Mouse (Mus musculus) MEL (cell line): ENCODE results near the gene Cblc. TPM values are rescaled to one million over a fixed set of nuclear protein-coding genes. Genes with fewer than 3 reads are reported as not detected.

Experiments
- DNase-seq: peaks from one replicate; pipeline ENCODE4 v3.0.0; 2011; ENCODE audit warnings: low read depth, low spot score
- H3K27ac ChIP-seq: 2 replicates; pipeline ENCODE4 v1.5.1; 2012; ENCODE audit warnings: low read depth, mild to moderate bottlenecking, control low read depth, low read length, moderate library complexity; ENCODE audit not compliant: control insufficient read depth
- H3K27me3 ChIP-seq, 2 experiments: fragments of 150-350 bp in 1 of 2; sonication (generic) in 1 of 2; 2 replicates each; pipeline ENCODE4 v1.6.1; 2012; ENCODE audit warnings: low read length in 2 of 2, mild to moderate bottlenecking in 2 of 2, improper control_type of control experiment in 1 of 2, moderate library complexity in 1 of 2; ENCODE audit not compliant: insufficient read depth in 2 of 2, control insufficient read depth in 1 of 2
- H3K36me3 ChIP-seq, 2 experiments: 2 replicates each; pipeline ENCODE4 v1.6.1; 2012 to 2014; ENCODE audit warnings: low read length in 2 of 2, improper control_type of control experiment in 1 of 2, inconsistent platforms in 1 of 2, mild to moderate bottlenecking in 1 of 2; ENCODE audit not compliant: insufficient read depth in 2 of 2, control insufficient read depth in 1 of 2
- H3K4me1 ChIP-seq, 2 experiments: fragments of 150-350 bp in 1 of 2; sonication (generic) in 1 of 2; 2 replicates each; pipeline ENCODE4 v1.6.1; 2012; ENCODE audit warnings: low read length in 2 of 2, improper control_type of control experiment in 1 of 2, mild to moderate bottlenecking in 1 of 2; ENCODE audit not compliant: insufficient read depth in 2 of 2, control insufficient read depth in 1 of 2
- H3K4me3 ChIP-seq, 2 experiments: fragments of 150-350 bp in 1 of 2; sonication (generic) in 1 of 2; 2 replicates each; pipeline ENCODE4 v1.5.1; 2012; ENCODE audit warnings: low read depth in 2 of 2, low read length in 2 of 2, mild to moderate bottlenecking in 2 of 2, moderate library complexity in 2 of 2, control low read depth in 1 of 2, improper control_type of control experiment in 1 of 2; ENCODE audit not compliant: control insufficient read depth in 1 of 2, insufficient read depth in 1 of 2
- H3K79me2 ChIP-seq: 2 replicates; pipeline ENCODE4 v1.6.1; 2012; ENCODE audit warnings: mild to moderate bottlenecking, low read length, moderate library complexity; ENCODE audit not compliant: control insufficient read depth, poor library complexity, insufficient read depth
- H3K9ac ChIP-seq: 2 replicates; pipeline ENCODE4 v1.6.1; 2012; ENCODE audit warnings: low read depth, mild to moderate bottlenecking, control low read depth, low read length, moderate library complexity; ENCODE audit not compliant: control insufficient read depth, poor library complexity, severe bottlenecking
- H3K9me3 ChIP-seq: fragments of 150-350 bp; sonication (generic); replicated peaks from 2 replicates; pipeline ENCODE4 v1.6.1; 2012; ENCODE audit warnings: mild to moderate bottlenecking, low read length, improper control_type of control experiment, moderate library complexity; ENCODE audit not compliant: insufficient read depth
- CHD1 ChIP-seq: IDR thresholded peaks from 2 replicates; pipeline ENCODE4 v1.6.1; 2012; ENCODE audit warnings: low read depth, mild to moderate bottlenecking, inconsistent platforms, low read length, improper control_type of control experiment
- CHD2 ChIP-seq: IDR thresholded peaks from 2 replicates; pipeline ENCODE4 v1.6.1; 2011; ENCODE audit warnings: low read length, improper control_type of control experiment
- CTCF ChIP-seq, 3 experiments: IDR thresholded peaks in 2 of 3; conservative IDR thresholded peaks in 1 of 3; 2 replicates each; pipeline ENCODE4 v1.5.1; 2011 to 2012; ENCODE audit warnings: low read length in 3 of 3, low read depth in 2 of 3, mild to moderate bottlenecking in 2 of 3, improper control_type of control experiment in 1 of 3, inconsistent platforms in 1 of 3, mixed read lengths in 1 of 3, moderate library complexity in 1 of 3; ENCODE audit not compliant: control insufficient read depth in 1 of 3, insufficient read depth in 1 of 3, poor library complexity in 1 of 3, severe bottlenecking in 1 of 3
- ELF1 ChIP-seq: IDR thresholded peaks from 2 replicates; pipeline ENCODE4 v1.6.1; 2014; ENCODE audit warnings: low read depth, mild to moderate bottlenecking, inconsistent platforms, low read length, improper control_type of control experiment, moderate library complexity
- EP300 ChIP-seq, 2 experiments: IDR thresholded peaks; 2 replicates each; pipeline ENCODE4 v1.6.1; 2011; ENCODE audit warnings: improper control_type of control experiment in 2 of 2, low read length in 2 of 2, low read depth in 1 of 2, mild to moderate bottlenecking in 1 of 2
- ETS1 ChIP-seq: IDR thresholded peaks from 2 replicates; pipeline ENCODE4 v1.6.1; 2012; ENCODE audit warnings: low read depth, mild to moderate bottlenecking, inconsistent platforms, low read length, improper control_type of control experiment, moderate library complexity
- GABPA ChIP-seq: IDR thresholded peaks from 2 replicates; pipeline ENCODE4 v1.6.1; 2012; ENCODE audit warnings: low read depth, mild to moderate bottlenecking, inconsistent platforms, low read length, improper control_type of control experiment, moderate library complexity
- GATA1 ChIP-seq: IDR thresholded peaks from 2 replicates; pipeline ENCODE4 v1.6.1; 2011; ENCODE audit warnings: low read depth, low read length, improper control_type of control experiment
- JUND ChIP-seq: IDR thresholded peaks from 2 replicates; pipeline ENCODE4 v1.6.1; 2011; ENCODE audit warnings: low read depth, mild to moderate bottlenecking, improper control_type of control experiment, low read length
- MAFK ChIP-seq: IDR thresholded peaks from 2 replicates; pipeline ENCODE4 v1.6.1; 2011; ENCODE audit warnings: low read depth, mild to moderate bottlenecking, low read length, improper control_type of control experiment, borderline replicate concordance
- MAX ChIP-seq: IDR thresholded peaks from 2 replicates; pipeline ENCODE4 v1.6.1; 2011; ENCODE audit warnings: low read length, improper control_type of control experiment
- MEF2A ChIP-seq: IDR thresholded peaks from 2 replicates; pipeline ENCODE4 v1.6.1; 2014; ENCODE audit warnings: low read depth, mild to moderate bottlenecking, inconsistent platforms, low read length, improper control_type of control experiment; ENCODE audit not compliant: poor library complexity, insufficient replicate concordance, severe bottlenecking; ENCODE audit errors: extremely low read depth
- MYB ChIP-seq: IDR thresholded peaks from 2 replicates; pipeline ENCODE4 v1.6.1; 2011; ENCODE audit warnings: mild to moderate bottlenecking, low read depth, low read length, improper control_type of control experiment
- MYC ChIP-seq: IDR thresholded peaks from 2 replicates; pipeline ENCODE4 v1.6.1; 2011; ENCODE audit warnings: low read depth, mild to moderate bottlenecking, low read length, improper control_type of control experiment, moderate library complexity
- NRF1 ChIP-seq: IDR thresholded peaks from 2 replicates; pipeline ENCODE4 v1.6.1; 2014; ENCODE audit warnings: low read depth, mild to moderate bottlenecking, inconsistent platforms, low read length, improper control_type of control experiment, moderate library complexity; ENCODE audit not compliant: poor library complexity, insufficient read depth, severe bottlenecking
- POLR2AphosphoS2 ChIP-seq: IDR thresholded peaks from 2 replicates; pipeline ENCODE4 v1.6.1; 2011; ENCODE audit warnings: low read length, improper control_type of control experiment
- RAD21 ChIP-seq: IDR thresholded peaks from 2 replicates; pipeline ENCODE4 v1.6.1; 2011; ENCODE audit warnings: mild to moderate bottlenecking, low read depth, low read length, improper control_type of control experiment
- RCOR1 ChIP-seq: IDR thresholded peaks from 2 replicates; pipeline ENCODE4 v1.6.1; 2012; ENCODE audit warnings: low read depth, mild to moderate bottlenecking, inconsistent platforms, low read length, improper control_type of control experiment
- SIN3A ChIP-seq: IDR thresholded peaks from 2 replicates; pipeline ENCODE4 v1.6.1; 2012; ENCODE audit warnings: low read length, improper control_type of control experiment, inconsistent platforms
- TCF12 ChIP-seq: IDR thresholded peaks from 2 replicates; pipeline ENCODE4 v1.6.1; 2014; ENCODE audit warnings: low read depth, mild to moderate bottlenecking, inconsistent platforms, low read length, improper control_type of control experiment, moderate library complexity
- UBTF ChIP-seq: IDR thresholded peaks from 2 replicates; pipeline ENCODE4 v1.6.1; 2012; ENCODE audit warnings: low read depth, mild to moderate bottlenecking, inconsistent platforms, low read length, improper control_type of control experiment, moderate library complexity, borderline replicate concordance; ENCODE audit not compliant: insufficient read depth
- USF2 ChIP-seq, 2 experiments: IDR thresholded peaks; 2 replicates each; pipeline ENCODE4 v1.6.1; 2011 to 2012; ENCODE audit warnings: improper control_type of control experiment in 2 of 2, low read length in 2 of 2, borderline replicate concordance in 1 of 2, inconsistent platforms in 1 of 2, low read depth in 1 of 2, mild to moderate bottlenecking in 1 of 2; ENCODE audit not compliant: insufficient read depth in 1 of 2
- ZC3H11A ChIP-seq: IDR thresholded peaks from 2 replicates; pipeline ENCODE4 v1.6.1; 2012; ENCODE audit warnings: low read depth, mild to moderate bottlenecking, inconsistent platforms, low read length, improper control_type of control experiment
- ZKSCAN1 ChIP-seq: IDR thresholded peaks from 2 replicates; pipeline ENCODE4 v1.6.1; 2012; ENCODE audit warnings: low read depth, mild to moderate bottlenecking, inconsistent platforms, low read length, improper control_type of control experiment, moderate library complexity
- ZMIZ1 ChIP-seq: IDR thresholded peaks from 2 replicates; pipeline ENCODE4 v1.6.1; 2012; ENCODE audit warnings: low read depth, mild to moderate bottlenecking, inconsistent platforms, low read length, improper control_type of control experiment, moderate library complexity
- ZNF384 ChIP-seq: IDR thresholded peaks from 2 replicates; pipeline ENCODE4 v1.6.1; 2012; ENCODE audit warnings: low read depth, mild to moderate bottlenecking, inconsistent platforms, low read length, improper control_type of control experiment
- polyA plus RNA-seq, 2 experiments: library from polyadenylated mRNA; stranded (reverse) in 1 of 2; unstranded in 1 of 2; fragments of >175 nt in 1 of 2; fragments of >200 nt in 1 of 2; gene quantifications; 2 replicates each; pipeline versions ENCODE4 v1.2.1 to v1.2.4; 2012; ENCODE audit warnings: low replicate concordance in 2 of 2, low read depth in 1 of 2; ENCODE audit not compliant: insufficient read length in 2 of 2, insufficient read depth in 1 of 2, missing spikeins in 1 of 2
- total RNA-seq: library from RNA; depleted of rRNA; stranded (reverse); fragments of 300-350 nt; gene quantifications from 2 replicates; pipeline ENCODE4 v1.2.3, GENCODE M21; 2012

Cblc gene
- total and polyA plus RNA-seq, 3 experiments, result not detected

GRCm38 (mm10) chr7:19829694-19830093 lies 33.1 kb upstream of the Cblc start:
- H3K4me1 ChIP-seq, result peaks cover 2 to 16% of the 10 kb centered on the region in 2 experiments
- TF ChIP-seq MYB, result no peak
- TF ChIP-seq MAX, result no peak
- no peak for TF ChIP-seq JUND
- no peak for TF ChIP-seq CTCF (IDR thresholded peaks at IDR 0.05 in 2 of 3, conservative IDR thresholded peaks at IDR 0.05 in 1 of 3; ENCODE audit: control insufficient read depth in 1 of 3, insufficient read depth in 1 of 3, low read depth in 2 of 3, low read length in 3 of 3, poor library complexity in 1 of 3, severe bottlenecking in 1 of 3)
- TF ChIP-seq ZC3H11A, result no peak
- TF ChIP-seq USF2 (IDR thresholded peaks at IDR 0.05; ENCODE audit: borderline replicate concordance in 1 of 2, insufficient read depth in 1 of 2, low read depth in 1 of 2, low read length in 2 of 2), result no peak
- no peak for TF ChIP-seq CHD2
- no peak for TF ChIP-seq ZMIZ1
- TF ChIP-seq CHD1, result no peak
- no peak for TF ChIP-seq MEF2A
- no peak for TF ChIP-seq ETS1
- TF ChIP-seq NRF1, result no peak
- no peak for TF ChIP-seq UBTF
- DNase-seq, result no peak

GRCm38 (mm10) chr7:19826756-19827155 lies 30.1 kb upstream of the Cblc start:
- H3K27ac ChIP-seq, result no peak overlapping the region
- no peak overlapping the region for H3K4me3 ChIP-seq
- no peaks in the 10 kb centered on the region for H3K27me3 ChIP-seq
- TF ChIP-seq CHD2 (no peak), MAX (no peak), EP300 (IDR thresholded peaks at IDR 0.05; ENCODE audit: low read depth in 1 of 2, low read length in 2 of 2) (no peak), GABPA (no peak), POLR2AphosphoS2 (no peak), MAFK (no peak), ZNF384 (no peak), ELF1 (no peak), MYB (no peak), TCF12 (no peak), ZKSCAN1 (no peak), RAD21 (no peak), MYC (no peak), RCOR1 (no peak), SIN3A (no peak), GATA1 (no peak)
- no peaks in the 10 kb centered on the region for H3K9me3 ChIP-seq
- H3K36me3 ChIP-seq, result peaks cover 0 to 14% of the 10 kb centered on the region in 2 experiments; a peak in 2 of 4 replicates
- H3K9ac ChIP-seq, result no peak overlapping the region
- H3K4me1 ChIP-seq, result peaks cover 4 to 29% of the 10 kb centered on the region in 2 experiments
- H3K79me2 ChIP-seq, result no peaks in the 10 kb centered on the region; the same call in 1 of the 2 replicates
- no peak for DNase-seq

More at GRCm38 (mm10) chr7:19829694-19830093, 33.1 kb upstream of the Cblc start:
- no peaks in the 10 kb centered on the region for H3K9me3 ChIP-seq
- H3K27me3 ChIP-seq, result no peaks in the 10 kb centered on the region
- H3K9ac ChIP-seq, result no peak overlapping the region
- H3K27ac ChIP-seq, result no peak overlapping the region
- H3K79me2 ChIP-seq, result no peaks in the 10 kb centered on the region
- peaks cover 0 to 10% of the 10 kb centered on the region in 2 experiments; a peak in 2 of 4 replicates for H3K36me3 ChIP-seq
- H3K4me3 ChIP-seq, result no peak overlapping the region
